Mouse (Mus musculus): Measurements from ENCODE around the gene Gm10643.

Gene Gm10643

DNA sequence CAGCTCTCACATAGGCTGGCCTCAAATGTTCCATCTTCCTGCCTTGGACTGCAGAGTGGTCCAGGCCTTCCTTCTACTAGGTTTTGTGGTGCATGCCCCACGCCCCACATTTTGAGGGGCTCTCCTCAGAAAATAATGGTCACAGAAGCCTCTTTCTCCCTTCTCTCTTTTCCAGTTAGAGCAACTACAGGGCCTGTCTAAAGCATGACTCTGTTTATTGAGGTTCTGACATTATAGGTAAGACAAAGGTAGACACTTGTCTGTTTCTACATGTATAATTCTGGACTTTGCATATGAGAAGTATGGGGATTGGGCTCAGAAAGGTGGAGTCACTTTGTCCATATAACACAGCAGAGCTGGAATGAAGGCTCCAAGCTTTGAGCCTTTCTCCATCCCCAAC is at the start of gene Gm10643:
Gm10643 (minus strand) TSS at position 101 of the 400 bp plus-strand sequence.
- no peak for DNase-seq

DNA sequence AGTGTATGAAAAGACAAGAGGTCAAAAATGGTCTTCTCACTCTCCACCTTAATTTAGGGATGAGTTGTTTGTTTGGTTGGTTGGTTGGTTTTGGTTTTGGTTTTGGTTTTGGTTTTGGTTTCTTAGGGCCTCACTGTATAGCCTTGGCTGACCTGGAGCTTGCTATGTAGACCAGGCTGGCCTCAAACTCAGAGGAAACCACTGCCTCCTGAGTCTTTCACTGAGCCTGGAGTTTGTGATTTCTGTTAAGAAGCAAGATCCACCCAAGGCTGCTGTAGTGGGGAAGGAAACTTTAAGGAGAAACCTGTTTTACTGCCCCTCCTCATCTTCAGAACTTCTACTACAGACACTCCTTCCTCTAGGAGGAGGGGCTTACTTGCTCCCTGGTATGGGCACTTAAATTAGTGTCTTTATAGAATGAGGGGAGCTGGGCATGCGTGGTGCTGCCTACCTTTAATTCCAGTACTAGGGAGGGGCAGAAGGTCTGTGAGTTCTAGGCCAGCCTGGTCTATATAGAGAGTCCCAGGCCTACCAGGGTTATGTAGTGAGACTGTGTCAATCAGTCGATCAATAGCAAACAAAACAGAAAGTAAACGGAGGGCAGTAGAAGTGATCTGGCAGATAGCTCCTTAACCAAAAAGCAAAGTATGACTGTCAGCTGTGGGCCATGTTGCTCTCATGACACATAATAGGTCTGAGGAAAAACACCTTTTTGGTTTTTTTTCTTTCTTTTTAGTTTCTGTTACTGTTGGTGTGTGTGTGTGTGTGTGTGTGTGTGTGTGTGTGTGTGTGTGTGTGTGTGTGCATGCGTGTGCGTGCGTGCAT is 41.5 kb upstream of the Gm10643 start:
- no peak for DNase-seq

DNA sequence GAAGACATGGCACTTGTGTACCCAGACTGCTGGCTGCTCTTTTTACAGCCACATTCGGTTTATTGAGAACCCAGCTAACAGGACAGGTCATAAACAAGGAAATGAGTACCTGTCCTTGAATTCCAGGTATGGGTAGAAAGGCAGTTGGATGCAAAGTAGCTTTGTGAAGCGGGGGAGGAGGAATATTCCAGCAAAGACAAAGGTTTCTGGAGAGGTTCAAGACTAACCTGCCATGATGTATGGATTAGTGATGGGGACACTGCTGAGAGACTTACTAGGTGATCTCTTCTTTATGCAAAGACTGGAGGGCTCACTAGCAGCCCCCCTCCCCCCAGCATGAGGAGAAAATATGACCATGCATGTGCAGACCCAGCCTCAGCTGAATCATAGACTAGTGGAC is 40.7 kb upstream of the Gm10643 start:
- no peak for DNase-seq

DNA sequence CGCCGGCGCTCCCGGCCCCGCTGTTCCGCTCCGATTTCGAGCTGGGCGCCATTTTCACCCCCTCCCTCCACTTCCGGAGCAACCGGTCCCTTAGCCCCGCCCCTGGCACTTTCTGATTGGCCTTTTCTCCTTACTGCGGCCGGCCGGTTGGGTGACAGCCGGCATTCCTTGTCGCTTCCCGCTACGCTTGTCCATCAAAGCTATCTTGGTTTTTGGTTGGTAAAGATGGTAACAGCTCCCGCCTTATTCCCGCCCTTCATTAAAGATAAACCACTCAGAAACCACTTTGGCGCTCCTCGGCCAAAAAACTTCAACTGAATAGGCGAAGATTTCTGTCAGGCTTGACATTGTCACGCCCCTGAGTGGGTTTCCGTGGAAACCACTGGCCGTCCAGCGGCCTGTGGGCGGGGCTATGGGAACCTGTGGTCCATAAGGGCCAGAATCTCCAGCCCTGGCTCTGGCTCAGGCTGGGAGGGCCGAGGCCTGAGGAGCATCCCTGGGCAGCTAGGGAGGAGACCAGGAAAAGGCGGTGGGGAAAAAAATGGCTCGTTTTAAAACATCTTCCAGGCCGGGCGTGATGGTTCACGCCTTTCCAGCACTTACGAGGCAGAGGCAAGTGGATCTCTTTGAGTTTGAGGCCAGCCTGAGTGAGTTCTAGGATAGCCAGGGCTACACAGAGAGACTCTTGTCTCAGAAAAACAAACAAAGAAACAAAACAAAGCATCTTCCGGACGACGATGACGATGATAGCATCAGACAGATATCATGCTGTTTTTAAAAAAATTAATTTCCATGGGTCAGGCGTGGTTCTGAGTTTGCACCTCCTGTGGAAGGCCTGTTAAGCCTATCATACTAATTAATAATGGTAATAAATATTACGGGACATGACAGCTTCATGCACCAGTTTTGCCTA is 40.0 kb upstream of the Gm10643 start, which contains the start of gene Dcaf15:
Dcaf15 (minus strand) TSS at position 72 of the 913 bp plus-strand sequence.
- peak; percentile 98 to 99 for DNase-seq

DNA sequence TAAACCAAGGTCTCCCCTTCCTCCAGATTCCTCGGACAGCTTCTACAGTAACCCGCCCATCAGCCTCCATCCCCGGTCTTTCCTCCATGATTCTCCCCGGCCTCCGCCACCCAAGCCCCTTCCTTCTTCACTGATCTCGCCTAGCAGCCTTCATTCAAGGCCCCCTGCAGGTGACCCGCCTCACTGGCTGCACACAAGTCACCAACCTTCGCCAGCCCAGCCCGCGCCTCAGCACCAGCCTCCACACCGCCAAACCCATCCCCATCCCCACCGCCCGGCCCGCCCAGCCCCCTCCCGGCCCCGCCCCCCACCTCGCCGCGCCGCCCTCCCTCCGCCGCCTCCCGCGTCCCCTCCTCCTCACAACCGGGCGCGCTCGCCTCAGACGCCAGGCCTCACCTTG is 39.3 kb upstream of the Gm10643 start:
- DNase-seq = peak; percentile 48 to 49

DNA sequence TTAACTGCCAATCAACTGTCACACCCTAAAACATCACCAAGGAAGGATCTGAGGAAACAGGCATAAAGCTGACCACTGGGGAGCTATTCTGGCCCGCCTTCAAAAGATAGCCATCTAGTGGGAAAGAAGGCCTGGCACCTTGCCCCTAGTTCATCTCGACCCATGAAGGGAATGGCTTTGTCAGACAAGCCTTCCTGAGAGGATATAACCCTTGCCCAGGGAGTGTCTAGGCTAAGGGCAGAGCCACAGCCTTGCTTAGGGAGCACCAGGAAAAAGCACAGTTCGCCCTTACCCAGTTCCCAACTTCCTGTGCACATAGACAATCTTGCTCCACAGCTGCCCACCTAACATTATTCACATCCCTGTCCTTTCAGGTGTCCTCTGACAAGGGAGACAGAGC is 38.7 kb upstream of the Gm10643 start:
- peak; percentile 66 to 75 for DNase-seq

DNA sequence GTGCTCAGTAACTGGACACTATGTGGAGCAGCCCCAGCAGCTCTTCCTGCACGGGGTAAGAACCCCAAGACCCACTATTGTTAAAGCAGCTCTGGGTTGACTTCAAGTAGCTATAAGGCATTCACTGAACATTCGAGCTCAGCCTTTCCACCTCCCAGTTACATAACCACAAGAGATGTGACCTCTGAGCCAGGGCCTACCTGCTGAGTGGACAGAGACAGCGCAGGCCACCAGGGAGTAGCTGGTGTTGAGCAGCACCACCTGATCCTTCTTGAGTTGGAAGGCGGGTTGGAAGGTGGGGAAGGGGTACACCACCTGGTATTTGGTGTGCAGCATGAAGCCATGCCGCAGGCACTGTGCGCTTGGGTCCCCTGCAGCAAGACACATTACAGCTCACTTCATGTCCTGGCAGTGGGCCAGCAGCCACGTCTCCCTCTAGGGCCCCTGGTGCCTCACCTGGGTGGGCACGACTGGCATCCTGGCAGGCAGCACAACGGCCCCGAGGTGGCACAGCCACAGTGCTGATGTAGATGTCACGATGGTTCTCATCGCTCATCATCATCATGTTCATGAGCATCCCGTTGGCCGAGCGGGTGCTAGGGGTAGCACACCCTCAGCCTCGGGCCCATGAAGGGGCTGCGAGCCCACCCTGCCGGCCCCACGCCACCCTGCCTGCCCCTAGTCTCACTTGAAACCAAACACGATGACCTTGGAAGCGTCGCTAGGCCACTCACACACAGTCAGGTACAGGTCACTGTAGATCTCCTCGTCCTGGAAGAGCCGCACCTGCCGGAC is 36.7 kb upstream of the Gm10643 start:
- peak; percentile 59 for DNase-seq

DNA sequence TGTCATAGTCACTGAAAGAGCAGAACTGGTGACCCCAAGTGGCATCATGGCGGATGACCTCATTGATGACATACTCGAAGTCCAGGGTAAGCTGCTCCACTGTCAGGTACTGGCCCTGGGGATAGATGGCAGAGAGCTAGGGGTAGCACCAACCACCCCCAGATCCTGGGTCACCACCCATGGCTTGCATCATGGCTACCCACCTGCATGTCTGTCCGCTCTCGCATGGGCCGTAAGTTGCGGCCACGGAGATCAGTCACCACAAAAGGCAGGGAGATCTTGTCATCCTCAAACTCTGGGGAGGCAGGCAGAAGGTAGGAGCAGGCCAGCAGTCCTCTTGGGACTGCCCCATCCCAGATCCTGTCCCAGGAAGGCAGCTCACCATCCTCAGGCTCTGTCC is 33.4 kb upstream of the Gm10643 start:
- DNase-seq = no peak

DNA sequence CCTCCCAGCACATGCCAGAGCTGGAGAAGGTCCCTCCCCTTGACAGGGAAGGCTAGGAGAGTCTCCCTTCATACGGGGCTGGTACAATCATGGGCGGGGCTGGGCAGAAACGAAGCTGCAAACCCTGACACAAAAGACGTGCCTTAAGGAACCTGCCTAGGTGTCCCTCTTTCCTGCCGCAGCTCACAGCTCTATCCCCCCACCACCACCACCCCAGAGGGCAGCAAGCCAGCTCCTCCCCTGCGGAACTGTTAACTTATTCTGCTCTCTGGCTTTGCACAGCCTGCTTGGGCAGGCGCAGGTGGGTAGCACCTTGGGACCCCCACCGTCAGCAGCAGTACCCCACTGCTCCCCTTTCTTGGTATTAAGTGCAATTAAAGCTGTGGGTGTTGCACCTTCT is 31.1 kb upstream of the Gm10643 start:
- no peak for DNase-seq

DNA sequence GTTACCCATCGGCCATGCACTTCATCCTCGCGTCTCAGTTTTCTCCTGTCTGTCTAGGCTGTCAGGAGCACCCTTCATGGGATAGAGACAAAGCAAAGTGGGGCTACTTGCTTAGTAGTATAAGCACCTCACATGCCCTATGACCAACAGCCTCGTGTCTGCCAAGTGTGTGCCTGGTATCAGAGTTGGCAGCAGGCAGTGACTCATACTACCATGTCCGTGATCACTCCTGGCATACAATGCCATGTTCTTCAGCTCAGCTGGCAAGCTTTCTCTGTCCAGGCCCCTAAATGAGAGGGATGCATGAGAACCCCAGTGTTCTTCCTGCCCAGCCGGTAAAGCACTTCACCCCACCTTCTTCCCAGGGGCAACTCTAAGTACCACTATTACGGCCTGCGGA is 25.6 kb upstream of the Gm10643 start:
- no peak for DNase-seq

DNA sequence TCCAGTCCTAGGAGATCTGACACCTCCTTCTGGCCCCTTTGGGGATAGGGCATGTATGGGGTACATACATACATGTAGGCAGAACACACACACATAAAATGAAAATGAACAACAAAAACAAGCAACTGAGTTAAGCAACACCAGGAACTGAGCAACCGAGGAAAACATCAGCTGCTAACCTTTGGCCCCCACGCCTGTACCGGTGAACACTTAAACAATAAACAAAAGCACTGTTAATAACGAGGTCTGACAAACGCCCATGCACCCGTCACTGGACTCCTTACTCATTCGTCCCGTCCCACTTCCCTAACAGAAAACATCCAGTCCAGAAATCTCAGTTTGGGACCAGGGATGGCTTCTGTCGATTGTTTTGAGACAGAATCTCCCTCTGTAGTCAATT is 24.3 kb upstream of the Gm10643 start:
- DNase-seq = no peak

DNA sequence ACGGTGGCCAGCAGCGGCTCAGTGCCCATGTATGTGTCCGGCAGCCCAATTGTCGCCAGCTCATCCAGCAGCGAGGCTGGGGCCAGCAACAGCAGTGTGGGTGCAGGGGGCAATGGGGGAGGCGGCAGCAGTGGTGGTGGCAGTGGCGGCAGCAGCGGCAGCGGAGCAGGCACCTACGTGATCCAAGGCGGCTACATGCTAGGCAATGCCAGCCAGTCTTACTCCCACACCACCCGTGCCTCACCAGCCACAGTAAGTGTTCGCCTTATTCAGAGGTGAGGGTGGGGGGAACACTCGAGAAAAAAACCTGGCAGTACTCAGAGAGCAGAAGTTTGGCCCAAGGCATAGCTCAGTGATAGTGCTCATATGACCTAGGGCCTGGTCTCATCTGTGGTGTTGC is 22.9 kb upstream of the Gm10643 start:
- no peak for DNase-seq

DNA sequence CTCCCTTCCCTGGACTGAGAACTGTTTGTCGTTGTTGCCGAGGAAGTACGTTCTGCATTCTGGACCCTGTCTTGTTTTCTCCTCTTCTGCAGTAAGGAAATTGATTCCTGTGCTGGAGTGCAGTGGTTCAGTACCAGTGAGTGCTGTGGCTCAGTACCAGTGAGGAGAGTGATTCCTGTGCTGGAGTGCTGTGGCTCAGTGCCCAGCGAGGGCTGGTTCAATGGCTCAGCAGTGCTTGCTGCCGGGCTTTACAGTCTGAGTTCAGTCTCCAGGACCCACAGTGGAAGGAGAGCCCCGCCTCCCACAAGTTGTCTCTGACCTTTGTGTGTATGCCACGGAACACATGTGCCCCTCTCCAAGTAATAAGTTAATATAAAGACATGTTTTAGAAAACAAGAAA is 22.2 kb upstream of the Gm10643 start:
- peak in 1 of 2 experiments; percentile 47 for DNase-seq

DNA sequence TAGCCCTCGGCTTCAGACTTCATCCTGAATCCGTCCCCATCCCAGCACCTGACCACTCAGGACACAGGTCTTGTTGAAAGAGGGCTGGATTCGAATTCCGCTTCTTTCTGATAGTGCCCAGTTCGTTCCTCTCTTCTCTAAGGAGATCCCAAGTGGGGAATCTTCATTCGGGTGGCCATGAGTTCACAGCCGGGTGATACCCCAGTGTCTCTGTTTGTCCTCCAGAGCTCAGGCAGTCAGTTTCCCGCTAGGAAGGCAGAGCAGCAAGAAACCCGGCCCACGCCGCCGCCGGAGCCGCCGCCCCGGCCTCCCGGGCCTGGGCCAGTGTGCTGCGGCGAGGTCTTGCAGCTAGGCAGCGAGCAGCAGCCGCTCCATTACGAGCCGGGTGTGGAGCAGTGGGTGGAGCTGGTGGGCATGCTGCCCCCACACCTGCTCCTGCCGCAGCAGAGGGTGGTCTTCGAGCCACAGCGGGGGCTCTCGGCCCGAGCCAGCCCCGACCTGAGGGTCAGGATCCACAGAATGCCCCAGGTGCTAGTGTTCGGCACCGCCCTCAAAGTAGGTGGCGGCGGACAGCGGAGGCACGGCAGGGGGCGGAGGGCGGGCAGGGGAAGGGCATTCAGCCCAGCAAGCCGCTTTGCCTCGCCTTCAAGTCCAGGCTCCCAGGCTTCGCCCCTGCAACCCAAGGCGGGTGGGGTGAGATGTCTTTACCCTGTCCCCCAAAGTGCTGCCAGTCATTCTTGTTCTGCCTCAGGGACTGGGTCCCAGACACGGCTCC is 19.6 kb upstream of the Gm10643 start:
- peak in 1 of 2 experiments; percentile 45 for DNase-seq

DNA sequence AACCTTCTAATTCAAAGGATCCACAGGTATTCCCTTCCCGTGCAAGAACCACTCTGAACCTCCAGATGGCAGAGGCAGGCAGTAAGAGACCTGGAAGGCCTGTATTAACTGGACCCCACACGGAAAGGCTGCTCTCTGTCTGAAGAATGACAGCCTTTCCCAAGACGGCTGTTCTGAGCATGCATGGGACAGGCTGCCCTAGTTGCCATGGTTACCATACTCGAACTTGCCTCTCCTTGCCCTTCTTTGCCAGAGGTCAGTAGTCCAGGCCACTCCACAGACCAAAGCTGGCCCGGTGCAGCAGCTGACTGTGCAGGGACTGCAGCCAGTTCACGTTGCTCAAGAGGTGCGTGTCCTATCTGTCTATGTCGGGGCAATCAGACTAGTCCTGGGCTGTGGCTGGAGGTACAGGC is 18.9 kb upstream of the Gm10643 start:
- peak; percentile 83 to 88 for DNase-seq

DNA sequence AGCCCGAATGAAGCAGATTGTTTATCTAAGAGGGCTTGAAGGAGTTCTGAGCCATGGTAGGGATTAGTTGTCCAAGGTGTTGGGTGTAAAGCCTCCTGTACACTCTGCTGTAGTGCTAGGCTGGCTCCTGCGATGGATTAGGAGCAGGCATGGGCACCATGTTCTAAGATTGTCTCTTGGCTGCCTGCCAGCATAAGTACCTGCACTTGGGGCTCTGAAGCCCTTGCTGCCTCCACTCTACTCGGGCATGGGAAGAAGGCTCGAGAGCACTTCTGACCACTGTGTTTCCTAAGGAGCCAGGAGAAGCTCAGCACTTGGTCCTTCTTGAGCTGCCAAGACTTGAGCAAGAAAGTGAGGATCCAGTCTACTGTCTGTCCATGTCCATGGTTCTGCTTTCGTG is 14.3 kb upstream of the Gm10643 start:
- DNase-seq = no peak

DNA sequence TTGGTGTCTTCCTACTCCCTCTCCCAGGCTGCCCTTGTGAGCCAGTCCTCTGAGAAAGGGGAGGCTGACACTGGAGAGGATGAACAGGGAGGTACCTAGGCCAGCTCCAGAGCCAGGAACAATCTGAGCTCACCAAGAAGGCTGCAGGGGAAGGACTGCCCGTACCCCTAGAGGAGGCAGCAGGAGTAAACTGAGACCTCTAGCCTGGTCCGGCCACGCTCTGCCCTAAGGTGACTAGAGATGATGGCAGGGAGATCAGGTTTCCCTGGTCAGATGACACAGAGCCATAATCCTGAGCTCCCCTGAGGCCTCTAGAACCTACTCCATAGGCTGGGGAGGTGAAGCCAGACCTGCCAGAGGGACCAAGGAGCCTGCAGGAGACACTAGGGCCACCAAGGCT is 11.9 kb upstream of the Gm10643 start:
- no peak for DNase-seq

DNA sequence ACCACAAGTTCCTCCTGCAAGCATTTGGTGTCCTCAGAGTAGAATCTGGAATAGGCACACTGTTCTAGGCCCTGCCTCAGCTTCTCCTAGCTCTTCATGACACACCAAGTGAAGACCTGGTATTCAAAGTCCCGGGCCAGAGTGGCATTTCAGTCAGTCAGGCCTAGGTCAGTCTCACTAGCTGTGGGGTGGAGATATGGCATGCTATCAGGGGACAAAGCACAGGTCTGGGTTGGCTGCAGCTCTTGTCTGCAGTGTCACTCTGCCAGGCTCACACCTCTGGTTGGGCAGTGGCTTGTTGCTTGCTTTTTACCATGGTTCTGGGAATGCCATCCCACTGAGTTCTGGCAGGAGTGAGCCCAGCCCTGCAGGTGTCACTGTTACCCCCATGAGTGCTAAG is 11.5 kb upstream of the Gm10643 start:
- DNase-seq = no peak

DNA sequence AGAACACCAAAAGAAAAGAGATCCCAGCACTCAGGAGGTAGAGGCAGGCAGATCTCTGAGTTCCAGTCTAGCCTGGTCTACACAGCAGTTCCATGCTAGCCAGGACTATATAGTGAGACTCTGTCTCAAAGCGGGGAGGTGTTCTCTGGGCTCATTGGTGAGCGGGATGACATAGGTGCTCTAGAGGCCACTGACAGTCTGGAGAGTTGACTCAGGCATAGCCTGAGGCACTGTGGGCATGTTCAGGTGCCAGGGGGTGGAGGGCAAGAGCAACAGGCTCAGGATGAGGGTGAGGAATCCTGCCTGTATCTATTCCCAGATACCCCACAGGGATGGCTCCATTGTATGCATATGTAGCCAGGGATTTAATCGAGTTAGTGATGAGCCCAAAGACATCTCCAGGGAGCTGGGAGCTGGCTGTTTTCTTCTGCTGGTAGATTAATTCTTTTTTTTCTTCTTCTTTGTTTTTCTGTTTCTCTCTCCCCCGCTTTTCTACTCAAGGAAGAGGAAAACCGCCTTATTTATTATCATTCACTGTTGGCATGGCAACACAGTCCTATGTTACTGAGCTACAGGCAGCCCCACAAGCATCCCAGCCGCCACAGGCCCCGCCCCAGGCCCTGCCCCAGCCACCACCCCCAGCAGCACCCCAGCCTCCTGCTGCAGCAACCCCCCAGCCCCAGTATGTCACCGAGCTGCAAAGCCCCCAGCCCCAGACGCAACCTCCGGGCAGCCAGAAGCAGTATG is 8.5 kb upstream of the Gm10643 start:
- DNase-seq = no peak

DNA sequence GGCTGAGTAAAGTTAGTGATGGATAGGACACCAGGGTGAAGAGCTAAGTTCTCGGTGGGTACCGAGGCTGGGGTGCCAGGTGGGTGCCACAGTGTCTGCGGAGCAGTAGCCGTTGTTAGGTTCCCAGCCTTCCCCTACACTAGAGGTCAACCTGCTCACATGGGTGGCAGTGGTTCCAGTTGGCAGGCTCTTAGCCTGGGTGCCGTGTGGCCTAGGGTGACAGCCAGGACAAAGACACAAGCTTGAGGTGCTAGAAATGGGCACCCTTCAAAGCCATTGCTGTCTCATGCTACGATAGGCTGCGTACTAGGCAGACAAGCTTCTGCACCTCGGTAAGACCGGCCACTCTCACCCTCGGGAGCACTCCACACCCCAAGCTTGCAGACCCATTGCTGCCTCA is 7.4 kb upstream of the Gm10643 start:
- DNase-seq = no peak

DNA sequence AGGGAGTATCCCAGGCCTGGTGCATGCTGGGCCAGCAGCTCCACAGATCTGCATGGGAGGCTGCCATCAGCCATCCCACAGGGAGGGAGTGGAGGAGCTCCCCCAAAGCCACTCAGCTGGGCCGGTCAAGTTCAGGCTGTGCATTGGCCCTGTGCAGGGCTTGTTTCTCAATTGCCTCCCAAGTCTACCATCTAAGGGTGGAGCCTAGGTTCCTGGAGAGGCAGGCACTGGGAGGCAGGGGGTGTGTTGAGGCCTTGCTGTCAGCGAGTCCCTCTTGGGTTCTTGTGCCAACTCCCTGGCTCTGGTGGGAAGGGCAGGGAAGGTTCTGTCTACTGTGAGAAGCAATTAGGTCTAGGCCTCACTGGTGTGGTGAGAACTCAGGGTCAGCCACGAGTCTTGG is 7.0 kb upstream of the Gm10643 start:
- no peak for DNase-seq
